ENCODE assay signal across 23 mouse cellular contexts in genomic region chr17:47557179-47557578, GRCm38 (mm10). TPM values are rescaled to one million over a fixed set of nuclear protein-coding genes. Genes with fewer than 3 reads are reported as not detected.
DNase-seq lines count a peak whose midpoint lies in the region; ATAC-seq and TF ChIP-seq lines count a peak whose summit lies in the region.
"Had no signal": no experiment of that assay in that cellular context is flagged by ENCODE, and none has a peak within 500 bp of the region (broad histone marks: within the 10 kb centered on the region; RNA-seq: fewer than 3 reads in every experiment).

No protein-coding gene starts in this region.

- peak overlapping the region; percentile 72 for H3K27ac ChIP-seq in lung, embryonic 15.5 days
- H3K27ac ChIP-seq in bone marrow, adult 2 months (ENCODE audit: control insufficient read depth, insufficient read depth, low read depth, low read length, poor library complexity), result peak overlapping the region; percentile 47; the same call in 1 of the 2 replicates
- peak overlapping the region; percentile 30; the same call in 1 of the 2 replicates for H3K27ac ChIP-seq in embryonic facial prominence, embryonic 14.5 days (replicated peaks; ENCODE audit: low read depth, low read length)
- no peak overlapping the region for H3K27ac ChIP-seq in left cerebral cortex, adult 2 months
- H3K27ac ChIP-seq in forebrain, embryonic 11.5 days (ENCODE audit: low read depth, low read length), result no peak overlapping the region
- H3K27ac ChIP-seq: forebrain, embryonic 12.5 days; hindbrain, embryonic 13.5 days; limb, embryonic 12.5 days had no signal

- peaks cover 12% of the 10 kb centered on the region for H3K4me1 ChIP-seq in lung, embryonic 15.5 days
- no peaks in the 10 kb centered on the region; the same call in 1 of the 2 replicates for H3K4me1 ChIP-seq in bone marrow, adult 2 months (ENCODE audit: control insufficient read depth, insufficient read depth, low read length)
- H3K4me1 ChIP-seq in embryonic facial prominence, embryonic 14.5 days (ENCODE audit: control insufficient read depth, insufficient read depth, low read length), result peaks cover 7% of the 10 kb centered on the region; the same call in 1 of the 2 replicates
- H3K4me1 ChIP-seq in forebrain, embryonic 11.5 days (replicated peaks; ENCODE audit: control insufficient read depth, insufficient read depth, low read length), result no peaks in the 10 kb centered on the region
- H3K4me1 ChIP-seq: forebrain, embryonic 12.5 days; hindbrain, embryonic 13.5 days; limb, embryonic 12.5 days had no signal

- intact Hi-C loops in left cerebral cortex, adult 2 months (cut with DNase I), result no loop called here

- H3K4me2 ChIP-seq in lung, embryonic 15.5 days, result no peak overlapping the region
- H3K4me2 ChIP-seq in embryonic facial prominence, embryonic 14.5 days (ENCODE audit: low read depth, low read length), result no peak overlapping the region
- H3K4me2 ChIP-seq in forebrain, embryonic 11.5 days (ENCODE audit: low read depth, low read length, severe bottlenecking), result no peak overlapping the region
- H3K4me2 ChIP-seq: forebrain, embryonic 12.5 days; heart, embryonic 12.5 days; hindbrain, embryonic 13.5 days; limb, embryonic 12.5 days had no signal

- ATAC-seq in lung, embryonic 15.5 days (ENCODE audit: borderline replicate concordance, extremely low read depth, low FRiP score, low TSS enrichment), result peak; percentile 49; the same call in 1 of the 2 replicates
- ATAC-seq in embryonic facial prominence, embryonic 14.5 days (ENCODE audit: low read depth), result peak; percentile 88
- ATAC-seq in forebrain, embryonic 11.5 days (replicated peaks; ENCODE audit: low FRiP score), result no peak
- ATAC-seq: CD4-positive, CD25-positive, alpha-beta regulatory T cell, adult 4 months; Patski had no signal

- no peak for DNase-seq in lung, postnatal 4 days
- peak; percentile 87 for DNase-seq in embryonic facial prominence, embryonic 14.5 days (ENCODE audit: low spot score)
- DNase-seq in lung, postnatal 10 days, result peak; percentile 28
- DNase-seq in right cerebral cortex, postnatal 10 days (ENCODE audit: low spot score in 2 of 2), result no peak
- no peak for DNase-seq in left cerebral cortex, adult 2 months (ENCODE audit: extremely low spot score in 1 of 2, low spot score in 2 of 2)
- DNase-seq in forebrain, embryonic 11.5 days (ENCODE audit: low spot score), result no peak
- DNase-seq: adrenal gland, adult 8-10 months; cerebellum, postnatal 10 days; gastrocnemius, postnatal 10 days; heart, adult 11 months; heart, postnatal 14 days; kidney, adult 8-10 months; kidney, postnatal 36 days; midbrain, embryonic 14.5 days had no signal

- H3K9me3 ChIP-seq in lung, embryonic 15.5 days, result no peaks in the 10 kb centered on the region
- H3K9me3 ChIP-seq in embryonic facial prominence, embryonic 14.5 days (ENCODE audit: control insufficient read depth, low read length), result no peaks in the 10 kb centered on the region
- H3K9me3 ChIP-seq in forebrain, embryonic 11.5 days (ENCODE audit: control insufficient read depth, low read length), result no peaks in the 10 kb centered on the region
- H3K9me3 ChIP-seq: forebrain, embryonic 12.5 days; heart, embryonic 12.5 days; hindbrain, embryonic 13.5 days; limb, embryonic 12.5 days had no signal

- H3K4me3 ChIP-seq in lung, embryonic 15.5 days, result no peak overlapping the region
- H3K4me3 ChIP-seq in bone marrow, adult 2 months (replicated peaks; ENCODE audit: control insufficient read depth, low read depth, low read length), result no peak overlapping the region
- no peak overlapping the region for H3K4me3 ChIP-seq in embryonic facial prominence, embryonic 14.5 days (ENCODE audit: low read depth, low read length)
- H3K4me3 ChIP-seq in left cerebral cortex, adult 2 months, result no peak overlapping the region
- H3K4me3 ChIP-seq in forebrain, embryonic 11.5 days (ENCODE audit: low read depth, low read length), result no peak overlapping the region
- H3K4me3 ChIP-seq: forebrain, embryonic 12.5 days; heart, embryonic 12.5 days; hindbrain, embryonic 13.5 days; limb, embryonic 12.5 days; myocyte had no signal

- TF ChIP-seq CTCF in bone marrow, adult 2 months (IDR thresholded peaks at IDR 0.05; ENCODE audit: control insufficient read depth, insufficient read depth, low read length), result no peak
- TF ChIP-seq CTCF in left cerebral cortex, adult 2 months (IDR thresholded peaks at IDR 0.05), result no peak

- H3K36me3 ChIP-seq in lung, embryonic 15.5 days, result no peaks in the 10 kb centered on the region
- no peaks in the 10 kb centered on the region for H3K36me3 ChIP-seq in embryonic facial prominence, embryonic 14.5 days (ENCODE audit: control insufficient read depth, insufficient read depth, low read length)
- no peaks in the 10 kb centered on the region for H3K36me3 ChIP-seq in forebrain, embryonic 11.5 days (ENCODE audit: control insufficient read depth, insufficient read depth, low read length)
- H3K36me3 ChIP-seq: forebrain, embryonic 12.5 days; heart, embryonic 12.5 days; hindbrain, embryonic 13.5 days; limb, embryonic 12.5 days had no signal

- no peaks in the 10 kb centered on the region for H3K27me3 ChIP-seq in lung, embryonic 15.5 days
- no peaks in the 10 kb centered on the region for H3K27me3 ChIP-seq in embryonic facial prominence, embryonic 14.5 days (replicated peaks; ENCODE audit: control insufficient read depth, insufficient read depth, low read length)
- H3K27me3 ChIP-seq in forebrain, embryonic 11.5 days (ENCODE audit: control insufficient read depth, insufficient read depth, low read length), result no peaks in the 10 kb centered on the region
- H3K27me3 ChIP-seq: forebrain, embryonic 12.5 days; heart, embryonic 12.5 days; hindbrain, embryonic 13.5 days; limb, embryonic 12.5 days; Patski had no signal

- no peak overlapping the region for H3K9ac ChIP-seq in lung, embryonic 15.5 days
- no peak overlapping the region for H3K9ac ChIP-seq in embryonic facial prominence, embryonic 14.5 days (ENCODE audit: low read depth, low read length)
- no peak overlapping the region for H3K9ac ChIP-seq in forebrain, embryonic 11.5 days (ENCODE audit: low read length)
- H3K9ac ChIP-seq: forebrain, embryonic 12.5 days; heart, embryonic 12.5 days; hindbrain, embryonic 13.5 days; limb, embryonic 12.5 days had no signal

- no peak for TF ChIP-seq POLR2A in bone marrow, adult 2 months (IDR thresholded peaks at IDR 0.05; ENCODE audit: borderline replicate concordance, control insufficient read depth, low read depth, low read length)

- WGBS in lung, embryonic 15.5 days, result 53% methylated on average over 3 of the region's 3 CpGs
- 57% methylated on average over 3 of the region's 3 CpGs for WGBS in bone marrow, adult 2 months
- WGBS in embryonic facial prominence, embryonic 14.5 days, result 47% methylated on average over 3 of the region's 3 CpGs
- WGBS in forebrain, embryonic 11.5 days, result 76% methylated on average over 3 of the region's 3 CpGs

RNA-seq across cellular contexts. Expression of gene Ccnd3, which starts 52.3 kb away (rescaled TPM):
- 286 and 294 TPM in 2 replicates for polyA plus RNA-seq in lung, embryonic 15.5 days (2015; fragmentation: Nextera tagmentation; extraction: Ambion mirVana)
- polyA plus RNA-seq in bone marrow, adult 2 months (2011; ENCODE audit: insufficient read depth, insufficient read length, low replicate concordance, missing spikeins), result 356 and 417 TPM in 2 replicates
- 519 TPM in 2 replicates for polyA plus RNA-seq in embryonic facial prominence, embryonic 14.5 days (2014; fragmentation: Nextera tagmentation; extraction: Ambion mirVana)
- 10 to 100 TPM; 38.2 to 38.4 TPM for total RNA-seq in left cerebral cortex, adult 2 months (2021)
- 253 and 286 TPM in 2 replicates for polyA plus RNA-seq in forebrain, embryonic 11.5 days (2014; fragmentation: Nextera tagmentation; extraction: Ambion mirVana)

RNA-seq across cellular contexts. Expression of gene Bysl, which starts 54.1 kb away (rescaled TPM):
- 21.9 and 22.9 TPM in 2 replicates for polyA plus RNA-seq in lung, embryonic 15.5 days (2015; fragmentation: Nextera tagmentation; extraction: Ambion mirVana)
- 5.8 and 9.5 TPM in 2 replicates for polyA plus RNA-seq in bone marrow, adult 2 months (2011; ENCODE audit: insufficient read depth, insufficient read length, low replicate concordance, missing spikeins)
- 21.3 and 22.4 TPM in 2 replicates for polyA plus RNA-seq in embryonic facial prominence, embryonic 14.5 days (2014; fragmentation: Nextera tagmentation; extraction: Ambion mirVana)
- 10 to 100 TPM; 18.1 to 18.8 TPM for total RNA-seq in left cerebral cortex, adult 2 months (2021)
- polyA plus RNA-seq in forebrain, embryonic 11.5 days (2014; fragmentation: Nextera tagmentation; extraction: Ambion mirVana), result 34.6 and 37.3 TPM in 2 replicates

RNA-seq across cellular contexts. Expression of gene Med20, which starts 54.2 kb away (rescaled TPM):
- 47.8 and 50.3 TPM in 2 replicates for polyA plus RNA-seq in lung, embryonic 15.5 days (2015; fragmentation: Nextera tagmentation; extraction: Ambion mirVana)
- 18.0 and 21.2 TPM in 2 replicates for polyA plus RNA-seq in bone marrow, adult 2 months (2011; ENCODE audit: insufficient read depth, insufficient read length, low replicate concordance, missing spikeins)
- 47.7 and 50.2 TPM in 2 replicates for polyA plus RNA-seq in embryonic facial prominence, embryonic 14.5 days (2014; fragmentation: Nextera tagmentation; extraction: Ambion mirVana)
- total RNA-seq in left cerebral cortex, adult 2 months (2021), result 10 to 100 TPM; 29.3 to 33.3 TPM
- 44.5 and 45.5 TPM in 2 replicates for polyA plus RNA-seq in forebrain, embryonic 11.5 days (2014; fragmentation: Nextera tagmentation; extraction: Ambion mirVana)

RNA-seq across cellular contexts. Expression of gene Gm20517, which starts 54.2 kb away (rescaled TPM):
- 0.35 and 1.7 TPM in 2 replicates for polyA plus RNA-seq in lung, embryonic 15.5 days (2015; fragmentation: Nextera tagmentation; extraction: Ambion mirVana)
- 3.0 and 5.1 TPM in 2 replicates for polyA plus RNA-seq in bone marrow, adult 2 months (2011; ENCODE audit: insufficient read depth, insufficient read length, low replicate concordance, missing spikeins)
- polyA plus RNA-seq in embryonic facial prominence, embryonic 14.5 days (2014; fragmentation: Nextera tagmentation; extraction: Ambion mirVana), result 1.4 and 1.9 TPM in 2 replicates
- 1 to 10 TPM; 7.1 TPM for total RNA-seq in left cerebral cortex, adult 2 months (2021)
- polyA plus RNA-seq in forebrain, embryonic 11.5 days (2014; fragmentation: Nextera tagmentation; extraction: Ambion mirVana), result 2.4 and 3.6 TPM in 2 replicates

RNA-seq across cellular contexts. Expression of gene Taf8, which starts 55.1 kb away (rescaled TPM):
- 25.6 and 32.3 TPM in 2 replicates for polyA plus RNA-seq in lung, embryonic 15.5 days (2015; fragmentation: Nextera tagmentation; extraction: Ambion mirVana)
- polyA plus RNA-seq in bone marrow, adult 2 months (2011; ENCODE audit: insufficient read depth, insufficient read length, low replicate concordance, missing spikeins), result 15.6 and 32.2 TPM in 2 replicates
- polyA plus RNA-seq in embryonic facial prominence, embryonic 14.5 days (2014; fragmentation: Nextera tagmentation; extraction: Ambion mirVana), result 19.5 and 24.3 TPM in 2 replicates
- total RNA-seq in left cerebral cortex, adult 2 months (2021), result 10 to 100 TPM; 17.3 to 22.0 TPM
- polyA plus RNA-seq in forebrain, embryonic 11.5 days (2014; fragmentation: Nextera tagmentation; extraction: Ambion mirVana), result 29.6 and 32.2 TPM in 2 replicates

Comparison
In these comparisons a context has a peak if more than half of its experiments do, and no peak if none do; other contexts are left out.
1. DNase-seq: peak in embryonic facial prominence, embryonic 14.5 days (single experiment) and lung, postnatal 10 days (single experiment); none in lung, postnatal 4 days (0 of 2), right cerebral cortex, postnatal 10 days (0 of 2), left cerebral cortex, adult 2 months (0 of 2) and forebrain, embryonic 11.5 days (single experiment).
2. H3K27ac ChIP-seq: peak in lung, embryonic 15.5 days (single experiment), bone marrow, adult 2 months (single experiment) and embryonic facial prominence, embryonic 14.5 days (single experiment); none in left cerebral cortex, adult 2 months (single experiment) and forebrain, embryonic 11.5 days (single experiment).